Mouse (Mus musculus) myocyte (in vitro differentiated cells): ENCODE data around the gene Tmem189.

Experiments used
- MAX ChIP-seq: IDR thresholded peaks from one replicate; pipeline ENCODE4 v1.6.1; 2011; ENCODE audit warnings: low read depth, mild to moderate bottlenecking, control low read depth
- POLR2A ChIP-seq: IDR thresholded peaks from one replicate; pipeline ENCODE4 v1.6.1; 2011; ENCODE audit warnings: low read depth, mild to moderate bottlenecking, control low read depth, moderate library complexity; ENCODE audit not compliant: insufficient read length
- POLR2AphosphoS2 ChIP-seq: IDR thresholded peaks from one replicate; pipeline ENCODE4 v1.6.1; 2011; ENCODE audit warnings: low read depth, control low read depth; ENCODE audit not compliant: insufficient read length
- REST ChIP-seq: IDR thresholded peaks from one replicate; pipeline ENCODE4 v1.6.1; 2011; ENCODE audit warnings: mild to moderate bottlenecking, control low read depth, moderate library complexity; ENCODE audit not compliant: insufficient read depth, insufficient read length
- SRF ChIP-seq: IDR thresholded peaks from one replicate; pipeline ENCODE4 v1.6.1; 2011; ENCODE audit warnings: low read depth; ENCODE audit not compliant: control insufficient read depth, insufficient read length

- no peak for TF ChIP-seq MAX
- TF ChIP-seq POLR2A: no peak
- TF ChIP-seq POLR2AphosphoS2: no peak
- no peak for TF ChIP-seq SRF
- TF ChIP-seq REST: no peak
These were observed 67.3 kb downstream of the Tmem189 start for GRCm38 (mm10) chr2:167622352-167622751.
